ENCODE assay signal across 8 mouse cellular contexts in genomic region chr6:99204052-99204779, GRCm38 (mm10).
DNase-seq lines count a peak whose midpoint lies in the region; ATAC-seq and TF ChIP-seq lines count a peak whose summit lies in the region.

No protein-coding gene starts in this region.

- ATAC-seq in kidney, embryonic 15.5 days (replicated peaks; ENCODE audit: low FRiP score) = peak; percentile 41; the same call in 1 of the 2 replicates
- no peak for ATAC-seq in forebrain, embryonic 14.5 days
- ATAC-seq in neural tube, embryonic 13.5 days (ENCODE audit: low read depth) = no peak

- 6% methylated on average over 14 of the region's 14 CpGs for WGBS in kidney, embryonic 15.5 days
- WGBS in forebrain, embryonic 14.5 days = 1% methylated on average over 14 of the region's 14 CpGs
- WGBS in limb, embryonic 10.5 days = 2% methylated on average over 14 of the region's 14 CpGs
- 1% methylated on average over 14 of the region's 14 CpGs for whole genome bisulfite sequencing in neural tube, embryonic 13.5 days
- WGBS in cerebellum, adult 2 months = 57% methylated on average over 14 of the region's 14 CpGs

- no peak for TF ChIP-seq POLR2A in cerebellum, adult 2 months (IDR thresholded peaks at IDR 0.05; ENCODE audit: borderline replicate concordance, insufficient read depth, low read length)

- H3K36me3 ChIP-seq in kidney, embryonic 15.5 days = no peaks in the 10 kb centered on the region
- H3K36me3 ChIP-seq in forebrain, embryonic 14.5 days (ENCODE audit: control insufficient read depth, insufficient read depth, low read length) = no peaks in the 10 kb centered on the region
- no peaks in the 10 kb centered on the region for H3K36me3 ChIP-seq in limb, embryonic 10.5 days
- no peaks in the 10 kb centered on the region for H3K36me3 ChIP-seq in neural tube, embryonic 13.5 days

- H3K9me3 ChIP-seq in kidney, embryonic 15.5 days (replicated peaks) = no peaks in the 10 kb centered on the region
- no peaks in the 10 kb centered on the region for H3K9me3 ChIP-seq in forebrain, embryonic 14.5 days (replicated peaks; ENCODE audit: control insufficient read depth, low read length)
- no peaks in the 10 kb centered on the region for H3K9me3 ChIP-seq in limb, embryonic 10.5 days (replicated peaks)
- no peaks in the 10 kb centered on the region for H3K9me3 ChIP-seq in neural tube, embryonic 13.5 days

- H3K9ac ChIP-seq in kidney, embryonic 15.5 days = no peak overlapping the region
- H3K9ac ChIP-seq in forebrain, embryonic 14.5 days (ENCODE audit: low read length) = peak overlapping the region; percentile 6; the same call in 1 of the 2 replicates
- H3K9ac ChIP-seq in neural tube, embryonic 13.5 days = 0 out of 2 replicates have a peak overlapping the region, but pooled peaks have one; percentile 13

- 0 out of 2 replicates have a peak overlapping the region, but pooled peaks have one; percentile 45 for H3K27ac ChIP-seq in kidney, embryonic 15.5 days
- peak overlapping the region; percentile 34; the same call in 1 of the 2 replicates for H3K27ac ChIP-seq in forebrain, embryonic 14.5 days (ENCODE audit: low read depth, low read length)
- peak overlapping the region; percentile 76 for H3K27ac ChIP-seq in limb, embryonic 10.5 days
- H3K27ac ChIP-seq in neural tube, embryonic 13.5 days (replicated peaks) = peak overlapping the region; percentile 18; the same call in 1 of the 2 replicates
- H3K27ac ChIP-seq in cerebellum, adult 2 months (ENCODE audit: insufficient read depth, low read length) = no peak overlapping the region

- no peak for DNase-seq in kidney, postnatal 14 days
- peak; percentile 47 for DNase-seq in forebrain, embryonic 14.5 days (ENCODE audit: low spot score)
- DNase-seq in limb, embryonic 10.5 days (ENCODE audit: low spot score) = peak; percentile 48
- no peak for DNase-seq in Muller cell, postnatal 12 days (ENCODE audit: inconsistent ontology term)
- DNase-seq in cerebellum, adult 2 months = no peak
- no peak for DNase-seq in cerebellum, postnatal 36 days

- TF ChIP-seq CTCF in cerebellum, adult 2 months (IDR thresholded peaks at IDR 0.05; ENCODE audit: borderline replicate concordance, insufficient read depth, low read depth, low read length) = no peak

- H3K4me1 ChIP-seq in kidney, embryonic 15.5 days = peaks cover 62% of the 10 kb centered on the region
- peaks cover 56% of the 10 kb centered on the region for H3K4me1 ChIP-seq in forebrain, embryonic 14.5 days (ENCODE audit: control insufficient read depth, insufficient read depth, low read length)
- H3K4me1 ChIP-seq in limb, embryonic 10.5 days = peaks cover 74% of the 10 kb centered on the region
- peaks cover 80% of the 10 kb centered on the region for H3K4me1 ChIP-seq in neural tube, embryonic 13.5 days (replicated peaks)
- peaks cover 2% of the 10 kb centered on the region; the same call in 1 of the 2 replicates for H3K4me1 ChIP-seq in cerebellum, adult 2 months (ENCODE audit: control insufficient read depth, insufficient read depth, low read length)

- H3K27me3 ChIP-seq in kidney, embryonic 15.5 days = no peaks in the 10 kb centered on the region
- no peaks in the 10 kb centered on the region; the same call in 1 of the 2 replicates for H3K27me3 ChIP-seq in forebrain, embryonic 14.5 days (replicated peaks; ENCODE audit: control insufficient read depth, insufficient read depth, low read length)
- no peaks in the 10 kb centered on the region for H3K27me3 ChIP-seq in limb, embryonic 10.5 days (ENCODE audit: low read depth, poor library complexity, severe bottlenecking)
- H3K27me3 ChIP-seq in neural tube, embryonic 13.5 days = peaks cover 4% of the 10 kb centered on the region; the same call in 1 of the 2 replicates
- no peaks in the 10 kb centered on the region for H3K27me3 ChIP-seq in cerebellum, adult 2 months (ENCODE audit: control insufficient read depth, insufficient read depth, low read length)

- peak overlapping the region; percentile 54 for H3K4me2 ChIP-seq in kidney, embryonic 15.5 days
- peak overlapping the region; percentile 47 for H3K4me2 ChIP-seq in forebrain, embryonic 14.5 days (ENCODE audit: low read length)
- H3K4me2 ChIP-seq in neural tube, embryonic 13.5 days = peak overlapping the region; percentile 40

- peak overlapping the region; percentile 21; the same call in 1 of the 2 replicates for H3K4me3 ChIP-seq in kidney, embryonic 15.5 days (replicated peaks)
- peak overlapping the region; percentile 1; the same call in 1 of the 2 replicates for H3K4me3 ChIP-seq in forebrain, embryonic 14.5 days (ENCODE audit: low read depth, low read length)
- peak overlapping the region; percentile 44 for H3K4me3 ChIP-seq in limb, embryonic 10.5 days
- H3K4me3 ChIP-seq in neural tube, embryonic 13.5 days = no peak overlapping the region
- H3K4me3 ChIP-seq in cerebellum, adult 2 months (replicated peaks; ENCODE audit: insufficient read depth, low read depth, low read length) = no peak overlapping the region

Comparison
In these comparisons a context has a peak if more than half of its experiments do, and no peak if none do; other contexts are left out.
1. H3K4me3 ChIP-seq: peak in kidney, embryonic 15.5 days (single experiment), forebrain, embryonic 14.5 days (single experiment) and limb, embryonic 10.5 days (single experiment); none in neural tube, embryonic 13.5 days (single experiment) and cerebellum, adult 2 months (single experiment).
2. DNase-seq: peak in forebrain, embryonic 14.5 days (single experiment) and limb, embryonic 10.5 days (single experiment); none in kidney, postnatal 14 days (single experiment), Muller cell, postnatal 12 days (single experiment), cerebellum, adult 2 months (0 of 2) and cerebellum, postnatal 36 days (0 of 2).
3. Peak in every context shown above with its lines, with median percentiles within 50 percentile points of each other: H3K4me2 ChIP-seq.